Mouse (Mus musculus): Measurements from ENCODE around the gene Cdc42ep5. TPM values are rescaled to one million over a fixed set of nuclear protein-coding genes. Genes with fewer than 3 reads are reported as not detected.
"Not testable (repeated sequence)": the region's sequence is repeated elsewhere in the genome, so short reads cannot be mapped to it uniquely, and the experiment has no call there.

Cdc42ep5 gene
- 4.7 and 5.1 TPM in 2 replicates for polyA plus RNA-seq (2015; fragmentation: Nextera tagmentation; extraction: Ambion mirVana)

- Histone ChIP-seq H3K27ac (ENCODE audit: low read length) (no peak within 1 kb of the TSS), H3K4me3 (ENCODE audit: low read depth, low read length) (peak within 1 kb of the TSS; percentile 28), H3K4me2 (ENCODE audit: low read length) (peak within 1 kb of the TSS; percentile 51), H3K4me1 (ENCODE audit: control insufficient read depth, insufficient read depth, low read length) (peaks cover 8% of the 10 kb centered on the region; the same call in 1 of the 2 replicates), H3K36me3 (ENCODE audit: control insufficient read depth, insufficient read depth, low read length) (no peaks in the 10 kb centered on the region), H3K9ac (ENCODE audit: low read depth, low read length) (0 out of 2 replicates have a peak within 1 kb of the TSS, but pooled peaks have one; percentile 43), H3K9me3 (replicated peaks; ENCODE audit: control insufficient read depth, low read length, poor library complexity, severe bottlenecking) (no peaks in the 10 kb centered on the region), H3K27me3 (ENCODE audit: control insufficient read depth, insufficient read depth, low read depth, low read length) (0 out of 2 replicates have a peak, but pooled peaks cover 3% of the 10 kb centered on the region)
- WGBS = under 1% methylated on average over 18 of the region's 20 CpGs
- peak; percentile 78 for ATAC-seq
Observed at GRCm38 (mm10) chr7:4164090-4164910, at the start of gene Cdc42ep5. Gene Cdc42ep5 (minus strand): TSS chr7:4164860.

- H3K27me3 ChIP-seq (ENCODE audit: control insufficient read depth, insufficient read depth, low read depth, low read length); H3K4me1 ChIP-seq (ENCODE audit: control insufficient read depth, insufficient read depth, low read length); H3K9ac ChIP-seq (ENCODE audit: low read depth, low read length); H3K27ac ChIP-seq (ENCODE audit: low read length); H3K9me3 ChIP-seq (replicated peaks; ENCODE audit: control insufficient read depth, low read length, poor library complexity, severe bottlenecking); H3K36me3 ChIP-seq (ENCODE audit: control insufficient read depth, insufficient read depth, low read length); H3K4me3 ChIP-seq (ENCODE audit: low read depth, low read length); H3K4me2 ChIP-seq (ENCODE audit: low read length); ATAC-seq: not testable (repeated sequence)
Observed at GRCm38 (mm10) chr7:4213436-4213835, 48.8 kb upstream of the Cdc42ep5 start.

GRCm38 (mm10) chr7:4208626-4209025, 44.0 kb upstream of the Cdc42ep5 start:
- WGBS = 39% methylated on average over 2 of the region's 2 CpGs
- ATAC-seq = no peak
- H3K4me2 ChIP-seq (ENCODE audit: low read length) = no peak overlapping the region
- no peaks in the 10 kb centered on the region for H3K36me3 ChIP-seq (ENCODE audit: control insufficient read depth, insufficient read depth, low read length)
- no peak overlapping the region for H3K9ac ChIP-seq (ENCODE audit: low read depth, low read length)
- no peak overlapping the region for H3K27ac ChIP-seq (ENCODE audit: low read length)
- no peaks in the 10 kb centered on the region for H3K4me1 ChIP-seq (ENCODE audit: control insufficient read depth, insufficient read depth, low read length)
- H3K9me3 ChIP-seq (replicated peaks; ENCODE audit: control insufficient read depth, low read length, poor library complexity, severe bottlenecking) = no peaks in the 10 kb centered on the region
- H3K4me3 ChIP-seq (ENCODE audit: low read depth, low read length) = no peak overlapping the region
- H3K27me3 ChIP-seq (ENCODE audit: control insufficient read depth, insufficient read depth, low read depth, low read length) = no peaks in the 10 kb centered on the region

GRCm38 (mm10) chr7:4207126-4207525, 42.5 kb upstream of the Cdc42ep5 start:
- ATAC-seq = no peak
- Histone ChIP-seq H3K4me3 (ENCODE audit: low read depth, low read length) (no peak overlapping the region), H3K9ac (ENCODE audit: low read depth, low read length) (no peak overlapping the region), H3K9me3 (replicated peaks; ENCODE audit: control insufficient read depth, low read length, poor library complexity, severe bottlenecking) (no peaks in the 10 kb centered on the region), H3K27me3 (ENCODE audit: control insufficient read depth, insufficient read depth, low read depth, low read length) (no peaks in the 10 kb centered on the region), H3K4me2 (ENCODE audit: low read length) (no peak overlapping the region), H3K27ac (ENCODE audit: low read length) (no peak overlapping the region), H3K4me1 (ENCODE audit: control insufficient read depth, insufficient read depth, low read length) (no peaks in the 10 kb centered on the region), H3K36me3 (ENCODE audit: control insufficient read depth, insufficient read depth, low read length) (no peaks in the 10 kb centered on the region)
- 81% methylated on average over 1 of the region's 1 CpGs for WGBS

DNA sequence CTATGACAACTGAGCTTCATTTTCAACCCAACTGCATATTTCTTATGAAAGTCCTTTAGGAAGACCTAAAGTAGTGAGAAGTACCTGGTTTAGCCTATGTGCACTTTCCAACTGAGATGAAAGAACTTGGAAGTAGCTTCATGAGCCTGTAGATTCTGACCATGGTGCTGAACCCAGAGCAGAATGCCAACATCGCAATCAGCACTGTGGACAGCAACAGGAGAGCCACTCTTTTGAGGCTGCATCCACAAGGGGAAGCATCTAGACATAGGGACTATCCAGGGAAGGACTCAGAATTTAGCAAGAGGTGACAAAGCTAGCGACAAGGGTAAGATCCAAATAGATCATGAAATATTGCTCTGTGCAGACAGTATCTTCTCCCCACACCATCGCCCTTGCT, 13.8 kb upstream of the Cdc42ep5 start:
- no peak overlapping the region for H3K9ac ChIP-seq (ENCODE audit: low read depth, low read length)
- H3K4me2 ChIP-seq (ENCODE audit: low read length) = no peak overlapping the region
- no peak overlapping the region for H3K4me3 ChIP-seq (ENCODE audit: low read depth, low read length)
- ATAC-seq = no peak
- no peaks in the 10 kb centered on the region for H3K27me3 ChIP-seq (ENCODE audit: control insufficient read depth, insufficient read depth, low read depth, low read length)
- WGBS = 45% methylated on average over 3 of the region's 3 CpGs
- no peaks in the 10 kb centered on the region for H3K4me1 ChIP-seq (ENCODE audit: control insufficient read depth, insufficient read depth, low read length)
- no peaks in the 10 kb centered on the region for H3K9me3 ChIP-seq (replicated peaks; ENCODE audit: control insufficient read depth, low read length, poor library complexity, severe bottlenecking)
- H3K27ac ChIP-seq (ENCODE audit: low read length) = no peak overlapping the region
- H3K36me3 ChIP-seq (ENCODE audit: control insufficient read depth, insufficient read depth, low read length) = no peaks in the 10 kb centered on the region

- no peak for ATAC-seq
- no peak overlapping the region for H3K4me3 ChIP-seq (ENCODE audit: low read depth, low read length)
- no peaks in the 10 kb centered on the region for H3K9me3 ChIP-seq (replicated peaks; ENCODE audit: control insufficient read depth, low read length, poor library complexity, severe bottlenecking)
- H3K4me1 ChIP-seq (ENCODE audit: control insufficient read depth, insufficient read depth, low read length) = no peaks in the 10 kb centered on the region
- H3K27ac ChIP-seq (ENCODE audit: low read length) = no peak overlapping the region
- H3K9ac ChIP-seq (ENCODE audit: low read depth, low read length) = no peak overlapping the region
- no peak overlapping the region for H3K4me2 ChIP-seq (ENCODE audit: low read length)
- H3K27me3 ChIP-seq (ENCODE audit: control insufficient read depth, insufficient read depth, low read depth, low read length) = no peaks in the 10 kb centered on the region
- 83% methylated on average over 6 of the region's 6 CpGs for WGBS
- H3K36me3 ChIP-seq (ENCODE audit: control insufficient read depth, insufficient read depth, low read length) = no peaks in the 10 kb centered on the region
Observed at GRCm38 (mm10) chr7:4170193-4170938, 5.7 kb upstream of the Cdc42ep5 start.

DNA sequence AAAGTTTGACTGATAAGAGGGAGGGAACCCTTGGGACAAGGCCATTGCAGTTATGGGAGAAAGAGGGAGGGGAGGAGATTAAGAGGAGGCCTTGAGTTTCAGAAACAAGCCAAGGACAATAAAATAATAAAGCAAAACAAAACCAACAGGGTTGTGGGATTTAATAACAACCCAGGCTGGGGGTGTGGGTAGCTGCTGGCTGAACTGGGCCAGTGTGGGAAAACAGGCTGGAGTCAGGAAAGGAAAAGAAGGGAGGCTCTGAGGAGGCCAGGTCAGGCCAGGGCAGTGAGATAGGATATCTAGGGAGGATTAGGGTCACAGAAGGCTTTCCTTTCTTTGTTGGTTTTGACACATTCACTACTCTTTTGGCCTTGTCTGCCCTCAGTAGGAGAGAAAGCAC, 2.4 kb upstream of the Cdc42ep5 start:
- ATAC-seq = no peak
- Histone ChIP-seq H3K36me3 (ENCODE audit: control insufficient read depth, insufficient read depth, low read length) (no peaks in the 10 kb centered on the region), H3K9me3 (replicated peaks; ENCODE audit: control insufficient read depth, low read length, poor library complexity, severe bottlenecking) (no peaks in the 10 kb centered on the region), H3K4me3 (ENCODE audit: low read depth, low read length) (no peak overlapping the region), H3K4me2 (ENCODE audit: low read length) (no peak overlapping the region), H3K9ac (ENCODE audit: low read depth, low read length) (no peak overlapping the region), H3K27me3 (ENCODE audit: control insufficient read depth, insufficient read depth, low read depth, low read length) (0 out of 2 replicates have a peak, but pooled peaks cover 3% of the 10 kb centered on the region), H3K27ac (ENCODE audit: low read length) (no peak overlapping the region), H3K4me1 (ENCODE audit: control insufficient read depth, insufficient read depth, low read length) (peaks cover 8% of the 10 kb centered on the region; the same call in 1 of the 2 replicates)

DNA sequence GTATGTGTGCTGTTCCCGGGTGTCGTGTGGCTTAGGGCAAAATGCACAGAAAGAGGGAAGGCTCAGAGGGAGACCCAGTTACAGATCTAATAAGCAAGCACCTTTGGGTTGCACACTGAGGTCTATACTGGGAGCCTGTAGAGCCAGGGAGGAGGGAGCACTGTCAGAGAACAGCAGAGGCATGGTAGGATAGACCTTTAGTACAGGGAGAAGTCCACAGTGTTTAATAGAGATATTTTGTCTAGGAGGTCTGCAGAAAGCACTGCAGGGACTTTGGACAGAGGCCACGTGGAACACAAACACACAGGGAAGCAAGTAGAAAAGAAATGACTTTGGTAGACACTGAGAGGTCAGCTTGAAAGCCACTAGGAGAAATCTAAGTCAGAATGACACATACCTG, 626 bp upstream of the Cdc42ep5 start:
- H3K4me2 ChIP-seq (ENCODE audit: low read length) = no peak overlapping the region
- 18% methylated on average over 3 of the region's 3 CpGs for WGBS

More for the DNA sequence above, 626 bp upstream of the Cdc42ep5 start:
- Histone ChIP-seq H3K9me3 (replicated peaks; ENCODE audit: control insufficient read depth, low read length, poor library complexity, severe bottlenecking) (no peaks in the 10 kb centered on the region), H3K4me1 (ENCODE audit: control insufficient read depth, insufficient read depth, low read length) (peaks cover 8% of the 10 kb centered on the region; the same call in 1 of the 2 replicates), H3K27me3 (ENCODE audit: control insufficient read depth, insufficient read depth, low read depth, low read length) (0 out of 2 replicates have a peak, but pooled peaks cover 3% of the 10 kb centered on the region), H3K27ac (ENCODE audit: low read length) (no peak overlapping the region), H3K9ac (ENCODE audit: low read depth, low read length) (0 out of 2 replicates have a peak overlapping the region, but pooled peaks have one; percentile 7), H3K36me3 (ENCODE audit: control insufficient read depth, insufficient read depth, low read length) (no peaks in the 10 kb centered on the region), H3K4me3 (ENCODE audit: low read depth, low read length) (no peak overlapping the region)
- no peak for ATAC-seq

Data from midbrain, embryonic 16.5 days (tissue).